Mouse (Mus musculus) frontal cortex, adult 2 months (tissue): ENCODE data around the gene Dtx4. TPM values are rescaled to one million over a fixed set of nuclear protein-coding genes. Genes with fewer than 3 reads are reported as not detected.
A peak's percentile ranks its signal among the peaks of the same experiment; 100 is the strongest.

ENCODE experiments used
- DNase-seq, 2 experiments: peaks; one replicate each; pipeline ENCODE4 v3.0.0; 2022; ENCODE audit warnings: low spot score in 1 of 2; ENCODE audit errors: extremely low spot score in 1 of 2
- polyA plus RNA-seq: library from polyadenylated mRNA; depleted of rRNA; stranded (reverse); fragments of >200 nt; gene quantifications from 2 replicates; pipeline ENCODE4 v1.2.3, GENCODE M21; 2012

Dtx4 gene
- polyA plus RNA-seq, 1 experiment, result 19.2 TPM

GRCm38 (mm10) chr19:12494972-12495535 lies 6.2 kb downstream of the Dtx4 start:
- DNase-seq, result no peak

GRCm38 (mm10) chr19:12494187-12494458 lies 7.1 kb downstream of the Dtx4 start:
- no peak for DNase-seq

GRCm38 (mm10) chr19:12493453-12494186 lies 7.6 kb downstream of the Dtx4 start:
- no peak for DNase-seq

- no peak for DNase-seq
Measured at GRCm38 (mm10) chr19:12491636-12492035, 9.6 kb downstream of the Dtx4 start.

- no peak for DNase-seq
Measured at GRCm38 (mm10) chr19:12489675-12490570, 11.3 kb downstream of the Dtx4 start.

- no peak for DNase-seq
Measured at GRCm38 (mm10) chr19:12488969-12489674, 12.1 kb downstream of the Dtx4 start.

- DNase-seq, result no peak
Measured at GRCm38 (mm10) chr19:12488205-12488966, 12.9 kb downstream of the Dtx4 start.

- DNase-seq, result no peak
Measured at GRCm38 (mm10) chr19:12487511-12488204, 13.6 kb downstream of the Dtx4 start.

GRCm38 (mm10) chr19:12486875-12487274 lies 14.4 kb downstream of the Dtx4 start:
- DNase-seq, result no peak

- no peak for DNase-seq
Measured at GRCm38 (mm10) chr19:12485631-12486030, 15.6 kb downstream of the Dtx4 start.

- DNase-seq, result no peak
Measured at GRCm38 (mm10) chr19:12485223-12485622, 16.0 kb downstream of the Dtx4 start.

GRCm38 (mm10) chr19:12484210-12484609 lies 17.0 kb downstream of the Dtx4 start:
- DNase-seq, result no peak

GRCm38 (mm10) chr19:12483782-12484181 lies 17.5 kb downstream of the Dtx4 start:
- DNase-seq, result no peak

- DNase-seq, result no peak
Measured at GRCm38 (mm10) chr19:12478369-12478768, 22.9 kb downstream of the Dtx4 start.

GRCm38 (mm10) chr19:12476721-12477270 lies 24.5 kb downstream of the Dtx4 start:
- DNase-seq, result peak in 1 of 2 experiments; percentile 43

GRCm38 (mm10) chr19:12475380-12476250 lies 25.6 kb downstream of the Dtx4 start:
- peak; percentile 93 to 95 for DNase-seq

- DNase-seq, result no peak
Measured at GRCm38 (mm10) chr19:12473951-12474350, 27.3 kb downstream of the Dtx4 start.

- no peak for DNase-seq
Measured at GRCm38 (mm10) chr19:12473201-12473641, 28.0 kb downstream of the Dtx4 start.
